Mouse (Mus musculus) bone marrow macrophage, adult 2 months (primary cell): ENCODE measurements around the gene Stox2.

Source experiments
- CTCF ChIP-seq: IDR thresholded peaks from 2 replicates; pipeline ENCODE4 v1.5.1; 2012; ENCODE audit warnings: low read depth, mild to moderate bottlenecking, low read length, moderate library complexity
- POLR2A ChIP-seq: IDR thresholded peaks from 2 replicates; pipeline ENCODE4 v1.6.1; 2012; ENCODE audit warnings: mild to moderate bottlenecking, low read depth, low read length, borderline replicate concordance

DNA sequence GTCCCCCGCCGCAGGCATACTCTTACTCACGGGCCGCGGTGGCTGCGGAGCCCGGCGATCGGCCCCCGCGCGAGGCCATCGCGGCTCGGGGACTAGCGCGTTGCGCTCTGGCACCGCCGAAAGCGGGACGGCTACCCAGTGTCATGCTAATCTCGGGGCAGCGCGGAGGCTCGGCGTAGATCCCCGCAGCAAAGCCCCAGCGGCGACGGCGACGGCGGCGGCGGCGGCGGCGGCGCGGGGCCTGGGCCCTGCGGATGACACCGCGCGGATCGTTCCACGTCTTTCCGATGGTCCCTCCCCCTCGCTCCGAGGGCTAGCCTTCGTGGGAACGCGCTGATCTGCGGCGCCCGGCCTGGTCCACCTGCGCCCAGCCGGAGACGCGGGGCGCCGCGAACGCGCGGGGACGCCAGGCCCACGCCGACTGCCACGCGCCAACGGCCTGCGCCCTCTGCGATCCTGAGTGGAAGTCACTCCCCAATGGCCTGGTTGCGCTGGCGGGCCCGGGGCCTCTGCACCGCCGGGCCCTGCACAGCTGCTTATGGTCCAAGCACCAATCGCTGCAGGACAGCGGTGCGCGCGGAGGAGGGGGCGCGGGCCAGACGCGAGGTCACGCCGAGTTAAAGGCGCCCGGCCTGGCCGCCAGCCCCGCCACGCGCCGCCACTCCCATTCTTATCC is 157.2 kb downstream of the Stox2 start:
- TF ChIP-seq CTCF (no peak), POLR2A (no peak)
